Mouse (Mus musculus) bone marrow, adult 2 months (tissue): ENCODE results near the gene Hspb9. TPM values are rescaled to one million over a fixed set of nuclear protein-coding genes. Genes with fewer than 3 reads are reported as not detected.

ENCODE experiments used
- H3K27ac ChIP-seq: fragments of 200-500 bp; 2 replicates; pipeline ENCODE4 v1.5.1; 2012; ENCODE audit warnings: low read depth, mild to moderate bottlenecking, control low read depth, inconsistent platforms, low read length; ENCODE audit not compliant: control insufficient read depth, poor library complexity, insufficient read depth
- H3K4me1 ChIP-seq: fragments of 200-500 bp; 2 replicates; pipeline ENCODE4 v1.6.1; 2011; ENCODE audit warnings: low read length; ENCODE audit not compliant: control insufficient read depth, insufficient read depth
- H3K4me3 ChIP-seq: fragments of 200-500 bp; replicated peaks from 2 replicates; pipeline ENCODE3; 2011; ENCODE audit warnings: mild to moderate bottlenecking, low read depth, low read length, control low read depth; ENCODE audit not compliant: control insufficient read depth
- CTCF ChIP-seq: fragments of 200-500 bp; IDR thresholded peaks from 2 replicates; pipeline ENCODE4 v1.5.1; 2011; ENCODE audit warnings: low read length, control low read depth; ENCODE audit not compliant: control insufficient read depth, insufficient read depth
- POLR2A ChIP-seq: fragments of 200-500 bp; IDR thresholded peaks from 2 replicates; pipeline ENCODE4 v1.6.1; 2011; ENCODE audit warnings: low read depth, mild to moderate bottlenecking, control low read depth, low read length, borderline replicate concordance; ENCODE audit not compliant: control insufficient read depth
- WGBS: fragments of 180-500 bp; shearing (Covaris S2); methylation state at CpG from one replicate; pipeline ENCODE4 v1.1.7; 2018; 5-methylcytosine and 5-hydroxymethylcytosine counted together
- polyA plus RNA-seq: library from polyadenylated mRNA; stranded (reverse); fragments of >200 nt; gene quantifications from 2 replicates; pipeline ENCODE4 v1.2.4, GENCODE M21; 2011; ENCODE audit warnings: low replicate concordance; ENCODE audit not compliant: missing spikeins, insufficient read depth, insufficient read length

Gene Hspb9
- polyA plus RNA-seq, 1 experiment: not detected

DNA sequence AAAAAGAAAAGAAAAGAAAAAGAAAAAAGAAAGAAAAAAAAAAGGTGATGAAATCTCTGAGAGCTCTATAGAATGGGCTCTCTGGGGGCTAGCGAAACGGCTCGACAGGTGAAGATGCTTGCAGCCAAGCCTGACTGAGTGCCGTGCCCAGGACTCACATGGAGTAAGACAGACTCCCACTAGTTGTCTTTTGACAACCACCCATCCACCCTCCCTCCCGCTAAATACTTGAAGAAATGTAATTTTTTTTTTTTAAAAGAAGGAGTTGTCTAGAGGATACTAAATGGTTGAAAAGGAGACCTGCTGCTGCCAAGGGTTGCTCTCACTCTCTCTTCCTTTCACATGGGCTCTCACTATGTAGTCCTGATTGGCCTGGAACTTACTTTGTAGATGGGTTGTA, 25.1 kb downstream of the Hspb9 start:
- Histone ChIP-seq H3K4me3 (peak overlapping the region; percentile 51), H3K4me1 (peaks cover 3% of the 10 kb centered on the region; the same call in 1 of the 2 replicates), H3K27ac (no peak overlapping the region)
- WGBS: 21% methylated on average over 5 of the region's 5 CpGs
- TF ChIP-seq CTCF (no peak), POLR2A (no peak)

DNA sequence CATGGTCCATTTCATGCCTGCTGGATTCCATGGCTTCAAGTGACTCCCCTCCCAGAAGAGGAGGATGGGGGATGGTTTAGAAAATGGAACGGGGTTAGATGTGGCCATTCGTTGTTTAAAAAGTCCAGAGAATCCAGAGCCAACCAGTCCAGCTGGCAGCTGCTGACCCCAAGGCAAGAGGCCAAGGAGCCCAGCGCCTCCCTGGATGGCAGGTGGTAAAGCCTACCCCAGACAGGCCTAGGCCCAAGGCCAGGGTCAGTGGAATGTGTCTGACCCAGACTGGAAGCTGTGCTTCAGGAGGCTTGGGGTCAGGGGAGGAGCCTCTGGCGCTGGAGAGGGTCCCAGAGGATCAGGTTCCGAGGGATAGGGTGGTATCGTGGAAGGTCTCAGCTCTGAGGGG, 27.7 kb downstream of the Hspb9 start:
- WGBS: 82% methylated on average over 6 of the region's 6 CpGs
- TF ChIP-seq CTCF (no peak), POLR2A (no peak)
- Histone ChIP-seq H3K27ac (no peak overlapping the region), H3K4me3 (no peak overlapping the region), H3K4me1 (peaks cover 1% of the 10 kb centered on the region; the same call in 1 of the 2 replicates)

GRCm38 (mm10) chr11:100745085-100745484, 31.4 kb downstream of the Hspb9 start:
- no peak overlapping the region for H3K4me3 ChIP-seq
- 18% methylated on average over 6 of the region's 6 CpGs for WGBS
- no peak for TF ChIP-seq POLR2A
- peak; percentile 66 for TF ChIP-seq CTCF
- no peak overlapping the region for H3K27ac ChIP-seq
- H3K4me1 ChIP-seq: no peaks in the 10 kb centered on the region; the same call in 1 of the 2 replicates

- TF ChIP-seq POLR2A (no peak), CTCF (no peak)
- Histone ChIP-seq H3K4me1 (no peaks in the 10 kb centered on the region; the same call in 1 of the 2 replicates), H3K4me3 (no peak overlapping the region), H3K27ac (no peak overlapping the region)
- WGBS: 85% methylated on average over 10 of the region's 10 CpGs
Observed at GRCm38 (mm10) chr11:100746546-100746945, 32.9 kb downstream of the Hspb9 start.

DNA sequence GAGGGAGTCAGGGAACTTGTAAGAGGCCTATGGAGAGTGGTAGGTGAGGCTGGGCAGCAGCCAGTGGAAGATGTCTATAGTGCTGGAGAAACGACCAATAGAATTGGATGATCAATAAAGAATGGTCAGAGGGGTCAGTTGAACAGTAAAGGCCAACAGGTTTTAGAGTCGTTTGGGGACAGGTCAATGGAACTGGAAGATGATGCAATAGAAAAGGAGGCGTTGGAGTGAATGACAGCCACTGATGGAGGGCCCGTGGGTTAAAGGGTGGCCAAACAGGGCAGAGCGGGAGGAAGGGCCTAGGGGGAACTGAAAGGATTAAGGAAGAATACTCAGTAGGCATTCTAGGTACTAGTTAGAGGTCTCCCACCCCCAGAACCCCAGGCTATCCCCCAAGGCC, 33.5 kb downstream of the Hspb9 start:
- TF ChIP-seq POLR2A (no peak), CTCF (no peak)
- no peaks in the 10 kb centered on the region; the same call in 1 of the 2 replicates for H3K4me1 ChIP-seq
- H3K4me3 ChIP-seq: no peak overlapping the region
- H3K27ac ChIP-seq: no peak overlapping the region
- 52% methylated on average over 5 of the region's 5 CpGs for WGBS

- Histone ChIP-seq H3K4me1 (no peaks in the 10 kb centered on the region; the same call in 1 of the 2 replicates), H3K4me3 (no peak overlapping the region), H3K27ac (no peak overlapping the region)
- TF ChIP-seq CTCF: no peak
- TF ChIP-seq POLR2A: no peak
- WGBS: 42% methylated on average over 4 of the region's 4 CpGs
Observed at GRCm38 (mm10) chr11:100748620-100749019, 35.0 kb downstream of the Hspb9 start.

DNA sequence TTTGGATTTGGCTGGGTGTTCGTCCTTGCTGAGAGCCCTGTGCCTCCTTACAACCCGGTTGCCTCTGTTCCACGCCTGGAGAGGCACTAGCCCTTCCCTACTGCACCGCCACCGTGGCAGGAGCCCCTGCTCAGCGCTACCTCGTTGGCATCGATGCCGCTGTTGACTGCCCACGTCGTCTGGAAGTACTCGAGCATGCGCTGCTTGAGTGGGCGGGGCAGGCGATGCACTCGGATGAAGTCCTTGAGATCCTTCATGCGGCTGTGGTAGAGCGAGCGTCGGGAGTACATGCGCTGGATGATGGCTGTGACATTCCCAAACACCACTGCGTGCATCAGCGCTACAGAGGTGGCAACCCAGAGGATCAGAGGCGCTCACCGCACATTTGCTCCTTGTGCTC, 35.8 kb downstream of the Hspb9 start:
- H3K4me1 ChIP-seq: no peaks in the 10 kb centered on the region; the same call in 1 of the 2 replicates
- 61% methylated on average over 25 of the region's 25 CpGs for WGBS
- TF ChIP-seq CTCF: no peak
- no peak for TF ChIP-seq POLR2A
- H3K27ac ChIP-seq: no peak overlapping the region
- H3K4me3 ChIP-seq: no peak overlapping the region

DNA sequence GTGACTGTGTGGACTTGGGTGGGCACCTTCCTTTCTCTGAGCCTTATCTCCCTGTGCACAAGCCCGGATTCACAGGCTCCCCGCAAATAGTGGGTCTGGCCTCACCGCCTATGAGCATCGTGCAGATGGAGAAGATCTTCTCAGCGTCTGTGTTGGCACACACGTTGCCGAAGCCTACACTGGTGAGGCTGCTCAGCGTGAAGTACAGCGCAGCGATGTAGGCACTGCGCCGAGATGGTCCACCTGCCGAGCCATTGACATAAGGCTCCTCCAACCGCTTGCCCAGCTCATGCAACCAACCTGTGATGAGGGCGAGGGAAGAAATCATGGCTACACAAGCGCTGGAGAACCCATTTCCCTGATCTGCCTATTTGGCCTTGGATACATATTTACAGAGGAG, 36.5 kb downstream of the Hspb9 start:
- WGBS: 86% methylated on average over 16 of the region's 16 CpGs
- TF ChIP-seq CTCF (no peak), POLR2A (no peak)
- no peaks in the 10 kb centered on the region; the same call in 1 of the 2 replicates for H3K4me1 ChIP-seq

DNA sequence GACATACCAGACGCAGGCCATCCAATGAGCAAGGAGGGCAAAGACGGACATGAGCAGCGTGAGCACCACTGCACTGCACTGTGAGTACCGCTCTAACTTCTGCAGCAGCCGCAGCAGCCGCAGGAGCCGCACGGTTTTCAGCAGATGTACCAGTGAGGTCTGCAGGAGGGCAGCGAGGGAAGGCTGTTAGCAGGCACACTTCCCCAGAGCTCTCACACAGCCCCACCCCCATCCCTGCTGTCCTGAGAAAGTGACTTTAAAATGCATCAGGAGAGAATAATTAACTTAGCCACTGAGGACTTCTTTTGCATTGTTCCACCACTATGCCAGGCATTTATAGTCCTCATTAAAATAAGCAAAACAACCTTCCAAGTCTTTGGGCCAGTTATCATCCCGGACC, 38.6 kb downstream of the Hspb9 start:
- Histone ChIP-seq H3K4me1 (no peaks in the 10 kb centered on the region; the same call in 1 of the 2 replicates), H3K4me3 (no peak overlapping the region), H3K27ac (no peak overlapping the region)
- WGBS: 64% methylated on average over 10 of the region's 10 CpGs
- TF ChIP-seq POLR2A (no peak), CTCF (no peak)

More for the DNA sequence above, 36.5 kb downstream of the Hspb9 start:
- Histone ChIP-seq H3K4me3 (no peak overlapping the region), H3K27ac (no peak overlapping the region)
